Mouse (Mus musculus): ENCODE measurements around the gene Camk2b.
A peak's percentile ranks its signal among the peaks of the same experiment; 100 is the strongest.
"Not testable (repeated sequence)": the region's sequence is repeated elsewhere in the genome, so short reads cannot be mapped to it uniquely, and the experiment has no call there.

Gene Camk2b

GRCm38 (mm10) chr11:6013359-6013758, 52.8 kb downstream of the Camk2b start:
- DNase-seq: peak in 1 of 2 experiments; percentile 36

DNA sequence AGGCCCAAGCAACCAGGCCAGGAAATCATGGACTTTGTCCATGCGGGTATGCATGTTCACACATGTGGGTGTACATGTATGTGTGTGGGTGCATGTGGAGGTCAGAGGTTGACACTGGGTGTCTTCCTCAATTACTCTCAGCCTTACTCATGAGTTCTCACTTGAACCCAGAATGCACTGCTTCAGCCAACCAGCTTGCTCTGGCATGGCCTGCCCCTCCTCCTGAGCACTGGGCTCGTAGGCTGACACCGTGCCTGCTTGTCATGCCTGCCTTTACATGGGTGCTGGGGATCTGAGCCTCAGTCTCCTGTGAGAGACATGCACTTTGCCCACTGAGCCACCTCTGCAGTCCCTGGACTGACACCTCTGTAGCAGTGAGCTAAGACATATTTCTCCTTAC, 54.3 kb downstream of the Camk2b start:
- DNase-seq: no peak

GRCm38 (mm10) chr11:6010751-6011482, 55.2 kb downstream of the Camk2b start:
- DNase-seq: not testable (repeated sequence)

DNA sequence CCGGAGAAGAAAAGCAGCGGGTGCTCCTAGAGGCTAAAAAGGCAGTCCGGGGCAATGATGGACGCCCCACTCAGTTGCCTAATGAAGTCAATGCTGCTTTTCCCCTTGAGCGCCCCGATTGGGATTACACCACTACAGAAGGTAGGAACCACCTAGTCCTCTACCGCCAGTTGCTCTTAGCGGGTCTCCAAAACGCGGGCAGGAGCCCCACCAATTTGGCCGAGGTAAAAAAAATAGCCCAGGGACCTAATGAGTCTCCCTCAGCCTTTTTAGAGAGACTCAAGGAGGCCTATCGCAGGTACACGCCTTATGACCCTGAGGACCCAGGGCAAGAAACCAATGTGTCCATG, 58.4 kb downstream of the Camk2b start:
- DNase-seq: peak in 1 of 2 experiments; percentile 55

DNA sequence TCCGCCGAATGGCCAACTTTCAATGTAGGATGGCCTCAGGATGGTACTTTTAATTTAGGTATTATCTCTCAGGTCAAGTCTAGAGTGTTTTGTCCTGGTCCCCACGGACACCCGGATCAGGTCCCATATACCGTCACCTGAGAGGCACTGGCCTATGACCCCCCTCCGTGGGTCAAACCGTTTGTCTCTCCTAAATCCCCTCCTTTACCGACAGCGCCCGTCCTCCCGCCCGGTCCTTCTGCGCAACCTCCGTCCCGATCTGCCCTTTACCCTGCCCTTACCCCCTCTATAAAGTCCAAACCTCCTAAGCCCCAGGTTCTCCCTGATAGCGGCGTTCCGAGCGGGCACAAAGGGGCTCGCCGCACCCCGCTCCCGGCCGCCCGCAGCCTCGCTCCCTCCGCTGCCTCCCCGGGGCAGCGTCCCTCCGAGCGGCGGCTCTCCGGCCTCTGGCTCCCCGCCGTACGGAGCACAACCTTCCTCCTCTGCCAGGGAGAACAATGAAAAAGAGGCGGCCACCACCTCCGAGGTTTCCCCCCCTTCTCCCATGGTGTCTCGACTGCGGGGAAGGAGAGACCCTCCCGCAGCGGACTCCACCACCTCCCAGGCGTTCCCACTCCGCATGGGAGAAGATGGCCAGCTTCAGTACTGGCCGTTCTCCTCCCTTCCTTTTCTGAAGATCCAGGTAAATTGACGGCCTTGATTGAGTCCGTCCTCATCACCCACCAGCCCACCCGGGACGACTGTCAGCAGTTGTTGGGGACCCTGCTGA, 59.0 kb downstream of the Camk2b start:
- DNase-seq: peak in 1 of 2 experiments; percentile 53

DNA sequence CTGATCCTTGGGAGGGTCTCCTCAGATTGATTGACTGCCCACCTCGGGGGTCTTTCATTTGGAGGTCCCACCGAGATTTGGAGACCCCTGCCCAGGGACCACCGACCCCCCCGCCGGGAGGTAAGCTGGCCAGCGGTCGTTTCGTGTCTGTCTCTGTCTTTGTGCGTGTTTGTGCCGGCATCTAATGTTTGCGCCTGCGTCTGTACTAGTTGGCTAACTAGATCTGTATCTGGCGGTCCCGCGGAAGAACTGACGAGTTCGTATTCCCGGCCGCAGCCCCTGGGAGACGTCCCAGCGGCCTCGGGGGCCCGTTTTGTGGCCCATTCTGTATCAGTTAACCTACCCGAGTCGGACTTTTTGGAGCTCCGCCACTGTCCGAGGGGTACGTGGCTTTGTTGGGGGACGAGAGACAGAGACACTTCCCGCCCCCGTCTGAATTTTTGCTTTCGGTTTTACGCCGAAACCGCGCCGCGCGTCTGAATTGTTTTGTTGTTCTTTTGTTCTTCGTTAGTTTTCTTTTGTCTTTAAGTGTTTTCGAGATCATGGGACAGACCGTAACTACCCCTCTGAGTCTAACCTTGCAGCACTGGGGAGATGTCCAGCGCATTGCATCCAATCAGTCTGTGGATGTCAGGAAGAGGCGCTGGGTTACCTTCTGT, 59.7 kb downstream of the Camk2b start:
- DNase-seq: peak in 1 of 2 experiments; percentile 43

GRCm38 (mm10) chr11:6005374-6006043, 60.7 kb downstream of the Camk2b start:
- not testable (repeated sequence) for DNase-seq

DNA sequence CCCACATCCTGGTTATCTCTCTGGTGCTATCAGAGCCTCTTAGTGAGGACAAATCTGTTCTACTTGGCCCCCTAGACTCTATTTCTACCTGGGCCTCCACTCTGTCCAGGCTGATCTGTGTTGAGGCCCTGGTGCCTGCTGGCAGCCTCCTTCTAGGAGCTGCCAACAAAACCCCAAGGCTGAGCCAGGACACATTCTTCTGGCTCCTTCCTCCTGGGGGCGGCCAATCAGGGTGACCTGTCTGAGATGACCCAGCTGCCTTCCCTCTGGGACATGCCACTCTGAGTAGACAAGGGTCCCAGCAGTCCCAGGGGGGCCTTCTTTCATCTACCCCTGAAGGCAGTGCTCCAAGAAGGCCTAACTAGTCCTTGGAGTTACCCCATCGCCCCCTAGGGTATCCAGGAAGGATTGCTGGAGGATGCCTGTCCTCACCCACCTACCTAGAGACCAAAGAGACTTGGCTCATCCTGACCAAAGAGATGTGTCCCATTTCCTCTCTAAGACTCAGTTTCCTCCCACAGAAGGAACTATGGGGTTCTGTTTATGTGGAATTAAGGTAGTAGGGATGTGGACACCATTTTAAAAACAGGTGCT, 63.0 kb downstream of the Camk2b start:
- DNase-seq: peak; percentile 60 to 61

- DNase-seq: peak; percentile 80 to 81
Measured at GRCm38 (mm10) chr11:6001981-6002649, 64.0 kb downstream of the Camk2b start.

GRCm38 (mm10) chr11:6000961-6001682, 65.0 kb downstream of the Camk2b start:
- DNase-seq: peak; percentile 52 to 56

GRCm38 (mm10) chr11:5999832-6000771, 66.1 kb downstream of the Camk2b start:
- peak; percentile 85 to 88 for DNase-seq

- no peak for DNase-seq
Measured at GRCm38 (mm10) chr11:5998472-5998871, 67.7 kb downstream of the Camk2b start.

DNA sequence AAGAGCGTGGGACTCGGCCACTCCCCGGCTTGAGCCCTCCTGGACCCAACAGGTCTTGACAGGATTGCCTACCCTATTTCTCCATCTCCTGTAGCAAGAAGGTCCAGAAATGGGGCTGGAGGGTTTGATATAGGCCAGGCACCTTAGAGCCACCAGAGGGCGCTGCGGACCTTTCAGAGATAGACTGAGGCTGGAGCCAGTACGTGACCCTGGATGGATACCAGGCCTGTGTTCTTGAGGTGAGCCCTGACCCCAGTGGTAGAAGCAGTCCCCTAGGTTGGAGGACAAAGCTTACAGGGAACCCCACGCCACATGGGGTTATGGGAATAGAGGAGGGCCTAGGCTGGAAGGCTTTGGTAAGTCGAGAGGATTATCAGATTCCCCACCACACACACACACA, 70.2 kb downstream of the Camk2b start:
- peak; percentile 94 to 95 for DNase-seq

- peak; percentile 43 to 55 for DNase-seq
Measured at GRCm38 (mm10) chr11:5994880-5995279, 71.3 kb downstream of the Camk2b start.

- peak; percentile 77 to 79 for DNase-seq
Measured at GRCm38 (mm10) chr11:5994212-5994611, 72.0 kb downstream of the Camk2b start.

- DNase-seq: peak; percentile 67 to 76
Measured at GRCm38 (mm10) chr11:5990910-5991309, 75.3 kb downstream of the Camk2b start.

DNA sequence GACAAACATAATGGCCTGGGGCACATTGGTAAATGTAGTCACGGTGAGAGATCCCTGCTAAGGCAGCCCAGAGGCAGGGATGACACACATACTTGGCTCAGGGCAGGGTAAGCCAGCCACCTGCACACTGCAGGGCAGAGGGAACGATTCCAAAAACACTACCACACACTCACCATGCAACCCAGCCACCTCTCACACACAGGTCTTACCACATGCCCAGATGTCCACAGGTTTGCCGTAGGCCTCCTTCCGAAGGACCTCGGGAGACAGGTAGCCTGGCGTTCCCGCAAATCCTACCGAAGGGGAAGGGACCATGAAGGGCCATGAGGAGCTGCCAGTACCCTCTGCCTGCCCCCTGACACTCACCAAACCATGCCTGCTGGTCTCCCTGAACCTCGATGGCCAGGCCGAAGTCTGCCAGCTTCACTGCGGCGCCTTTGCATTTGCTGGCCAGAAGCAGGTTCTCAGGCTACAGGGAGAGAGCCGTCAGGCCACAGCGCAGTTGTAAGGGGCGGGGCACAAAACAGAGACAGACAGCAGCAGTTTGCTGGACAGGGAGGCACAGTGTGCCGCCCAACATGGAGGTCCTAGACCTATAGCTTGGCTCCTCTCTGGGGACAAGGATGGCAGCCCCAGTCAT, 76.1 kb downstream of the Camk2b start:
- peak; percentile 68 to 69 for DNase-seq

DNA sequence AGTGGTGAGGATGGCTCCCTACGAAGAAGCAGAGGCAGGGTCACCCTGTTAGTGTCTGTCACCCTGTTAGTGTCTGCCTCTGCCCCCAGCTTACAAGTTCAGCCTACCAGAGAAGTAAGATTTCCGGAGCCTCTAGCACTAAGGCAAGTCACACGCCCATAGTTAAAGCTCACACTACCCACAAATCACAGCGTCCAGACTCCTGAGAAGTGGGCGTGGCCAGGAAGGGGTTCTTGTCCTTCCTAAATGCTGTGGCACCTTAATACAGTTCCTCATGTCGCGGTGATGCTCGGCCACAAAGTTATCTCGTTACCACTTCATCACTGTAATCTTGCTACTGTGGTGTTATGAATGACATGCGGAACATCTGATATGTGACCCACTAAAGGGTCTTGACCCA, 78.0 kb downstream of the Camk2b start:
- DNase-seq: no peak

- peak; percentile 77 to 84 for DNase-seq
Measured at GRCm38 (mm10) chr11:5983629-5984028, 82.5 kb downstream of the Camk2b start.

DNA sequence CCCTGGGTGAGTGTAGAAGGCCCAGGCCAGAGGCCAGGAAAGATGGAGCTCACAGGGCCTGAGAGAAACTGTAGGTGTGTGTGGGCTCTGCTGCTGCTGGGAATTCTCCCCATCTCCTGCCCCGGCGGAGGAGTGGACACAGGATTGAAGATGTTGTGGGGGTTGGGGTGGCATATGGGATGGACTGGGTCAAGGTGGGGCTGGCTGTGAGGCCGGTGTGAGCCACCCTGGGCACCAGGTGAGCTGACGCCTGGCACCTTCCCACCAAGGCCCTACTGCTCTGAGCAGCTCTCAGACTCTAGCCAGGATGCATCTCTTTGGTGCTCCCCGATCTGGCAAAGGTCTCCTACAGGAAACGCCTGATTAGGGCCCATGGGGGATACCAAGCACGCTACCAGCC, 84.8 kb downstream of the Camk2b start:
- DNase-seq: peak in 1 of 2 experiments; percentile 54
